Mouse (Mus musculus): Measurements from ENCODE around the gene Col25a1. TPM values are rescaled to one million over a fixed set of nuclear protein-coding genes. Genes with fewer than 3 reads are reported as not detected.
A peak's percentile ranks its signal among the peaks of the same experiment; 100 is the strongest.

Col25a1 gene
- total and polyA plus RNA-seq, 2 experiments from 2014 or later, result 4.2 to 15.7 TPM

GRCm38 (mm10) chr3:130180964-130181590 lies 49.8 kb downstream of the Col25a1 start:
- H3K4me2 ChIP-seq (ENCODE audit: low read depth, low read length), result peak overlapping the region; percentile 78
- no peaks in the 10 kb centered on the region for H3K4me1 ChIP-seq (ENCODE audit: insufficient read depth, low read length)
- DNase-seq (ENCODE audit: low spot score), result peak; percentile 40
- TF ChIP-seq CTCF (IDR thresholded peaks at IDR 0.05; ENCODE audit: low read depth), result no peak
- no peaks in the 10 kb centered on the region for H3K9me3 ChIP-seq (ENCODE audit: low read length)
- no peaks in the 10 kb centered on the region for H3K27me3 ChIP-seq (ENCODE audit: insufficient read depth, low read length)
- peak overlapping the region; percentile 55 for H3K9ac ChIP-seq (replicated peaks; ENCODE audit: low read length)
- H3K27ac ChIP-seq, result no peak overlapping the region
- WGBS, result 1% methylated on average over 40 of the region's 40 CpGs
- peak; percentile 52 for ATAC-seq
- peak overlapping the region; percentile 43 for H3K4me3 ChIP-seq (ENCODE audit: low read length)
- H3K36me3 ChIP-seq (ENCODE audit: insufficient read depth, low read length), result no peaks in the 10 kb centered on the region

- Histone ChIP-seq H3K4me2 (ENCODE audit: low read depth, low read length) (peak overlapping the region; percentile 78), H3K27ac (no peak overlapping the region), H3K27me3 (ENCODE audit: insufficient read depth, low read length) (no peaks in the 10 kb centered on the region), H3K4me3 (ENCODE audit: low read length) (peak overlapping the region; percentile 43), H3K9ac (replicated peaks; ENCODE audit: low read length) (peak overlapping the region; percentile 55; the same call in 1 of the 2 replicates), H3K4me1 (ENCODE audit: insufficient read depth, low read length) (no peaks in the 10 kb centered on the region), H3K9me3 (ENCODE audit: low read length) (no peaks in the 10 kb centered on the region), H3K36me3 (ENCODE audit: insufficient read depth, low read length) (no peaks in the 10 kb centered on the region)
- ATAC-seq (no peak), DNase-seq (ENCODE audit: low spot score) (no peak)
- 21% methylated on average over 8 of the region's 8 CpGs for WGBS
- no peak for TF ChIP-seq CTCF (IDR thresholded peaks at IDR 0.05; ENCODE audit: low read depth)
These were observed 50.3 kb downstream of the Col25a1 start for GRCm38 (mm10) chr3:130181591-130181980.

- H3K4me1 ChIP-seq (ENCODE audit: insufficient read depth, low read length), result no peaks in the 10 kb centered on the region
- 73% methylated on average over 4 of the region's 4 CpGs for WGBS
- ATAC-seq (no peak), DNase-seq (ENCODE audit: low spot score) (no peak)
- no peak overlapping the region for H3K27ac ChIP-seq
- H3K4me2 ChIP-seq (ENCODE audit: low read depth, low read length), result 0 out of 2 replicates have a peak overlapping the region, but pooled peaks have one; percentile 78
- H3K9ac ChIP-seq (replicated peaks; ENCODE audit: low read length), result no peak overlapping the region
- H3K36me3 ChIP-seq (ENCODE audit: insufficient read depth, low read length), result no peaks in the 10 kb centered on the region
- no peak for TF ChIP-seq CTCF (IDR thresholded peaks at IDR 0.05; ENCODE audit: low read depth)
- H3K9me3 ChIP-seq (ENCODE audit: low read length), result no peaks in the 10 kb centered on the region
- no peaks in the 10 kb centered on the region for H3K27me3 ChIP-seq (ENCODE audit: insufficient read depth, low read length)
- H3K4me3 ChIP-seq (ENCODE audit: low read length), result no peak overlapping the region
These were observed 51.1 kb downstream of the Col25a1 start for GRCm38 (mm10) chr3:130182450-130182849.

- Histone ChIP-seq H3K4me1 (ENCODE audit: insufficient read depth, low read length) (no peaks in the 10 kb centered on the region), H3K9me3 (ENCODE audit: low read length) (no peaks in the 10 kb centered on the region), H3K4me2 (ENCODE audit: low read depth, low read length) (no peak overlapping the region), H3K27me3 (ENCODE audit: insufficient read depth, low read length) (no peaks in the 10 kb centered on the region), H3K36me3 (ENCODE audit: insufficient read depth, low read length) (no peaks in the 10 kb centered on the region), H3K9ac (replicated peaks; ENCODE audit: low read length) (no peak overlapping the region), H3K4me3 (ENCODE audit: low read length) (no peak overlapping the region), H3K27ac (no peak overlapping the region)
- ATAC-seq (no peak), DNase-seq (ENCODE audit: low spot score) (peak; percentile 64)
- peak; percentile 74 for TF ChIP-seq CTCF (IDR thresholded peaks at IDR 0.05; ENCODE audit: low read depth)
- 51% methylated on average over 3 of the region's 3 CpGs for WGBS
These were observed 53.8 kb downstream of the Col25a1 start for GRCm38 (mm10) chr3:130185111-130185510.

GRCm38 (mm10) chr3:130187588-130187987 lies 56.3 kb downstream of the Col25a1 start:
- WGBS, result 66% methylated on average over 5 of the region's 5 CpGs
- Histone ChIP-seq H3K4me1 (ENCODE audit: insufficient read depth, low read length) (no peaks in the 10 kb centered on the region), H3K36me3 (ENCODE audit: insufficient read depth, low read length) (no peaks in the 10 kb centered on the region), H3K27ac (no peak overlapping the region), H3K9ac (replicated peaks; ENCODE audit: low read length) (no peak overlapping the region), H3K27me3 (ENCODE audit: insufficient read depth, low read length) (no peaks in the 10 kb centered on the region), H3K9me3 (ENCODE audit: low read length) (no peaks in the 10 kb centered on the region), H3K4me2 (ENCODE audit: low read depth, low read length) (no peak overlapping the region), H3K4me3 (ENCODE audit: low read length) (no peak overlapping the region)
- DNase-seq (ENCODE audit: low spot score) (no peak), ATAC-seq (no peak)
- TF ChIP-seq CTCF (IDR thresholded peaks at IDR 0.05; ENCODE audit: low read depth), result no peak

GRCm38 (mm10) chr3:130193450-130193849 lies 62.1 kb downstream of the Col25a1 start:
- WGBS, result 86% methylated on average over 8 of the region's 8 CpGs
- H3K4me1 ChIP-seq (ENCODE audit: insufficient read depth, low read length), result no peaks in the 10 kb centered on the region
- no peak for DNase-seq (ENCODE audit: low spot score)
- ATAC-seq, result no peak
- TF ChIP-seq CTCF (IDR thresholded peaks at IDR 0.05; ENCODE audit: low read depth), result no peak
- no peak overlapping the region for H3K4me3 ChIP-seq (ENCODE audit: low read length)
- no peaks in the 10 kb centered on the region for H3K9me3 ChIP-seq (ENCODE audit: low read length)
- H3K9ac ChIP-seq (replicated peaks; ENCODE audit: low read length), result no peak overlapping the region
- H3K36me3 ChIP-seq (ENCODE audit: insufficient read depth, low read length), result no peaks in the 10 kb centered on the region
- H3K27ac ChIP-seq, result no peak overlapping the region
- H3K4me2 ChIP-seq (ENCODE audit: low read depth, low read length), result no peak overlapping the region
- no peaks in the 10 kb centered on the region for H3K27me3 ChIP-seq (ENCODE audit: insufficient read depth, low read length)

GRCm38 (mm10) chr3:130214631-130215030 lies 83.3 kb downstream of the Col25a1 start:
- TF ChIP-seq CTCF (IDR thresholded peaks at IDR 0.05; ENCODE audit: low read depth), result no peak
- Histone ChIP-seq H3K36me3 (ENCODE audit: insufficient read depth, low read length) (no peaks in the 10 kb centered on the region), H3K27me3 (ENCODE audit: insufficient read depth, low read length) (no peaks in the 10 kb centered on the region), H3K4me3 (ENCODE audit: low read length) (no peak overlapping the region), H3K4me1 (ENCODE audit: insufficient read depth, low read length) (no peaks in the 10 kb centered on the region), H3K9ac (replicated peaks; ENCODE audit: low read length) (no peak overlapping the region), H3K27ac (no peak overlapping the region), H3K4me2 (ENCODE audit: low read depth, low read length) (no peak overlapping the region), H3K9me3 (ENCODE audit: low read length) (no peaks in the 10 kb centered on the region)
- DNase-seq (ENCODE audit: low spot score) (no peak), ATAC-seq (no peak)
- WGBS, result 68% methylated on average over 11 of the region's 11 CpGs
